Mouse (Mus musculus): ENCODE measurements around the gene Znrf4. TPM values are rescaled to one million over a fixed set of nuclear protein-coding genes. Genes with fewer than 3 reads are reported as not detected.

The Znrf4 gene
- polyA plus RNA-seq (2015; fragmentation: Nextera tagmentation; extraction: Ambion mirVana), result not detected in 2 replicates

DNA sequence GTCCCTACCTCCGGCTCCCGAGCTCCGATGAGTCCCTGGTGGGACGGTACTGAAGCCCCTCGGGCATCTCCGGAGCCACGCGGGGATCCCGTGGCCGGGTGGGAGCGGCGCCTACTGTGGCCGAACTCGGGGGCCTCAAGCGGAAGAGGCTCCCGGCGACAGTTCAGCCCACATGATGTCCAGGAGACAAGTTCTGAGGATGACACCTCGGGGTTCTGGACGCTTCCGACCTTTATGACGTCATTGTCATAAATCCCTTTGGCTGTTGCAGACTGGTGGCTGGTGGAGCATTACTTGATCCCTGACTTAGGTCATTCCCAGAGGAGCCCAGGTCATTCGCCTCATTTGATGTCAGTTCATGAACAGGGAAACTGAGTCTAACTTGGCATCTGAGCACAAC, at the start of gene Znrf4:
Gene Znrf4 (minus strand): TSS at position 122 of the 400 bp plus-strand sequence.
- ATAC-seq (ENCODE audit: low read depth), result no peak
- Histone ChIP-seq H3K9me3 (replicated peaks; ENCODE audit: control insufficient read depth, low read length) (no peaks in the 10 kb centered on the region), H3K9ac (ENCODE audit: low read depth, low read length) (no peak within 1 kb of the TSS), H3K4me3 (ENCODE audit: low read depth, low read length) (no peak within 1 kb of the TSS), H3K27ac (ENCODE audit: low read length) (no peak within 1 kb of the TSS), H3K36me3 (ENCODE audit: control insufficient read depth, insufficient read depth) (no peaks in the 10 kb centered on the region), H3K4me1 (ENCODE audit: control insufficient read depth, low read depth, low read length) (peaks cover 4% of the 10 kb centered on the region), H3K27me3 (ENCODE audit: control insufficient read depth, insufficient read depth, low read depth, low read length) (peaks cover 52% of the 10 kb centered on the region), H3K4me2 (ENCODE audit: low read depth, low read length) (no peak within 1 kb of the TSS)
- WGBS (ENCODE audit: insufficient replicate concordance), result 56% methylated on average over 22 of the region's 22 CpGs

DNA sequence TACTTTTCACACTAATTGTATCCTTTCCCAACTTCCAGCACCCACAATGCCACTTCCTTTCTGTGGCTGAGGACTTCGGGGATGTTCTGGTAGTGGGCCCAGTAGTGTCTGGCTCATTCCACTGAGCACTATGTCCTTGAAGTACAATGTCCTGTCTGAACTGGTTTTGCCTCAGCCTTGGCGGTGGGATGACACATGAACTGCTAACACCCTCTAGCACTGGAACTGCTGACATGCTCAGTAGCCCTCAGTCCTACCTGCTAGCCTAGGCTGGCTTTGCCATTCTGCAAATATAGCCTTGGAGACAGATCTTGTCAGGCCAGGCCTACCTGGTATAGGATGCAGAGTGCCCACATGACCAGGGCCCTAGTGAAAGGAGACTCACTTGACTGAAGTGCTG, 49.6 kb upstream of the Znrf4 start:
- no peak overlapping the region for H3K4me2 ChIP-seq (ENCODE audit: low read depth, low read length)
- no peaks in the 10 kb centered on the region for H3K27me3 ChIP-seq (ENCODE audit: control insufficient read depth, insufficient read depth, low read depth, low read length)
- no peaks in the 10 kb centered on the region for H3K9me3 ChIP-seq (replicated peaks; ENCODE audit: control insufficient read depth, low read length)
- H3K4me1 ChIP-seq (ENCODE audit: control insufficient read depth, low read depth, low read length), result peaks cover 2% of the 10 kb centered on the region
- H3K36me3 ChIP-seq (ENCODE audit: control insufficient read depth, insufficient read depth), result peaks cover 53% of the 10 kb centered on the region
- H3K4me3 ChIP-seq (ENCODE audit: low read depth, low read length), result no peak overlapping the region
- 81% methylated on average over 2 of the region's 2 CpGs for WGBS (ENCODE audit: insufficient replicate concordance)
- ATAC-seq (ENCODE audit: low read depth), result no peak
- H3K9ac ChIP-seq (ENCODE audit: low read depth, low read length), result no peak overlapping the region
- H3K27ac ChIP-seq (ENCODE audit: low read length), result no peak overlapping the region

DNA sequence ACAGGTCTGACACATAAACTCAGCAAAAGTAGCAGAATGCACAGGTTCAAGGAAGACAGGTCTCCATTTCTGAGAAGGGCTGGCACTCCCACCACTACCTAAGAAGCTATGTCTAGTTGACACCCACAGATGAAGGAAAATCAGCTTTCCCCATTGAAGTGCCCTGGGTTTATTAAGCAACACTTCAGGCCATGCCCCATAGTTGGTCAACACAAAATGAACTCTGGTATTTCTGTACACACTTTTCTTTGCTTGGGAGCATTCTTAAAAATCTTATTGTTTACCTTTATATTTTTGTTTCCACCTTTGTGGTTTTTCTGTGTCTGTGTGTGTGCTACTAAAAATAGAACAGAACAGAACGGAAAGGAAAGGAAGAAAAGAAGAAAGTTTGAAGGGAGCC, 47.9 kb upstream of the Znrf4 start:
- H3K4me2 ChIP-seq (ENCODE audit: low read depth, low read length), result no peak overlapping the region
- H3K27ac ChIP-seq (ENCODE audit: low read length), result no peak overlapping the region
- whole genome bisulfite sequencing (ENCODE audit: insufficient replicate concordance), result 73% methylated on average over 1 of the region's 1 CpGs
- peaks cover 36% of the 10 kb centered on the region for H3K36me3 ChIP-seq (ENCODE audit: control insufficient read depth, insufficient read depth)
- H3K4me1 ChIP-seq (ENCODE audit: control insufficient read depth, low read depth, low read length), result peaks cover 2% of the 10 kb centered on the region
- H3K9ac ChIP-seq (ENCODE audit: low read depth, low read length), result no peak overlapping the region
- H3K27me3 ChIP-seq (ENCODE audit: control insufficient read depth, insufficient read depth, low read depth, low read length), result no peaks in the 10 kb centered on the region
- no peaks in the 10 kb centered on the region for H3K9me3 ChIP-seq (replicated peaks; ENCODE audit: control insufficient read depth, low read length)
- no peak for ATAC-seq (ENCODE audit: low read depth)
- H3K4me3 ChIP-seq (ENCODE audit: low read depth, low read length), result no peak overlapping the region

DNA sequence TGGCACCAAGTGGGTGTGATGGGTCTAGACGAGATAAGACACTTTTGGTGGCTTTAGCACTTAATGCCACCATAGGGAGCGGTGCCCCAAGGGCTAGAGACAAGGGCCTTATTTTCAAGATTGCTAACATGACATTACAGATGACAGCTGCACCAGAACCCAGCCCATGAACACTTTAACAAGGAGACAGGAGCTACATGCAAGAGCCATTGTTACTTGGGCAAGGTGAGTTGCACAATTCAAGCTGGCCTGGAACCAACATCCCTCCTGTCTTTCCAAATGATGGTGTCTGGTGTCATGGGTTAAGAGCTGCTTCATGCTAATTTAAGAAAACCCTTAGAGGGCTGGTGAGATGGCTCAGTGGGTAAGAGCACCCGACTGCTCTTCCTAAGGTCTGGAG, 47.2 kb upstream of the Znrf4 start:
- H3K9me3 ChIP-seq (replicated peaks; ENCODE audit: control insufficient read depth, low read length), result no peaks in the 10 kb centered on the region
- H3K27me3 ChIP-seq (ENCODE audit: control insufficient read depth, insufficient read depth, low read depth, low read length), result no peaks in the 10 kb centered on the region
- H3K9ac ChIP-seq (ENCODE audit: low read depth, low read length), result no peak overlapping the region
- H3K4me2 ChIP-seq (ENCODE audit: low read depth, low read length), result no peak overlapping the region
- H3K36me3 ChIP-seq (ENCODE audit: control insufficient read depth, insufficient read depth), result peaks cover 28% of the 10 kb centered on the region
- peaks cover 2% of the 10 kb centered on the region for H3K4me1 ChIP-seq (ENCODE audit: control insufficient read depth, low read depth, low read length)
- no peak overlapping the region for H3K4me3 ChIP-seq (ENCODE audit: low read depth, low read length)
- no peak for ATAC-seq (ENCODE audit: low read depth)
- 55% methylated on average over 3 of the region's 3 CpGs for WGBS (ENCODE audit: insufficient replicate concordance)
- H3K27ac ChIP-seq (ENCODE audit: low read length), result no peak overlapping the region

DNA sequence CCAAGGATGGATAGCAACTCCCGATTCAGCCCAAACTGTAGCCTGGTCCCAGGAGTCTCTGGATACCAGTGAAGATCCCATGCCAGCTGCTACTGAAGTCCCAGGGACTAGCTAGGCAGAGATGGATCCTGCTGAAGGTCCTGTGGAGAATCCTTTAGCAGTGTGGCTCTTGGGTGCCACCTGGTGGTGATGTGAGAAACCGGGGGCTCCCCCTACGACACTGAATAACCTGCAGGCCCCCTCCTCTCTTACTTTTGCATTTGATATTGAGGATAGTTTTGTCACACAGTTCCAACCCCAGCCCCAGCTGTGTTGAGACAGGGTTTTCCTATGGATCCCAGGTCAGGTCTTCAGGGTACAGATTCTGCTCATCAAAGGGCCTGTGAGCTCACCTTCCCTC, 46.2 kb upstream of the Znrf4 start:
- no peak overlapping the region for H3K27ac ChIP-seq (ENCODE audit: low read length)
- ATAC-seq (ENCODE audit: low read depth), result no peak
- no peak overlapping the region for H3K4me3 ChIP-seq (ENCODE audit: low read depth, low read length)
- H3K9me3 ChIP-seq (replicated peaks; ENCODE audit: control insufficient read depth, low read length), result no peaks in the 10 kb centered on the region
- H3K4me1 ChIP-seq (ENCODE audit: control insufficient read depth, low read depth, low read length), result peaks cover 2% of the 10 kb centered on the region
- H3K27me3 ChIP-seq (ENCODE audit: control insufficient read depth, insufficient read depth, low read depth, low read length), result no peaks in the 10 kb centered on the region
- H3K9ac ChIP-seq (ENCODE audit: low read depth, low read length), result no peak overlapping the region
- no peak overlapping the region for H3K4me2 ChIP-seq (ENCODE audit: low read depth, low read length)
- WGBS (ENCODE audit: insufficient replicate concordance), result 16% methylated on average over 3 of the region's 3 CpGs
- H3K36me3 ChIP-seq (ENCODE audit: control insufficient read depth, insufficient read depth), result peaks cover 19% of the 10 kb centered on the region

DNA sequence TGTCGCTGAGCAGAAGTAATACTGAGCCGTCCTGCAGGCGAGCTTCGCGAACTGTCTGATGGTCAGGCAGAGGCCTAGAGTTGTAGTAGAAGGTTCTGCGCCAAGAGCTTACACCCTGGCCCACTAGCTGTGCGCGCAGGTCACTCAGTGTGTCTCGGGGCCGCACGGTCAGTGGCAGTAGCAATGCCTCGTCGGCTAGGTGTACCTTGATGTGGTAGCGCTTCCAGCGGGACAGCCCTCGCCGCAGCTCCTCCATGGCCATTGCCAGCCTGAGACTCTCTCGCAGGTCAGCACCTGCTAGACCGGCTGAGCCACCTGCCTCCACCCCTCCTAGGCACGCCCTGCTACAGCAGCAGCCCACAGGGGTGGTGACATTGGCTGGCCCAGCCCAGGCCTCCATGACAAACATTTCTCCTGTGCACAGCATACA, 41.9 kb upstream of the Znrf4 start, which contains the start of gene Gm20219:
Gene Gm20219 (minus strand): TSS at position 266 of the 430 bp plus-strand sequence.
- Histone ChIP-seq H3K36me3 (ENCODE audit: control insufficient read depth, insufficient read depth) (no peaks in the 10 kb centered on the region), H3K4me1 (ENCODE audit: control insufficient read depth, low read depth, low read length) (no peaks in the 10 kb centered on the region; the same call in 1 of the 2 replicates), H3K27me3 (ENCODE audit: control insufficient read depth, insufficient read depth, low read depth, low read length) (no peaks in the 10 kb centered on the region), H3K27ac (ENCODE audit: low read length) (no peak within 1 kb of the TSS), H3K9me3 (replicated peaks; ENCODE audit: control insufficient read depth, low read length) (no peaks in the 10 kb centered on the region), H3K9ac (ENCODE audit: low read depth, low read length) (no peak within 1 kb of the TSS), H3K4me3 (ENCODE audit: low read depth, low read length) (no peak within 1 kb of the TSS), H3K4me2 (ENCODE audit: low read depth, low read length) (no peak within 1 kb of the TSS)
- peak; percentile 48 for ATAC-seq (ENCODE audit: low read depth)
- 75% methylated on average over 20 of the region's 20 CpGs for WGBS (ENCODE audit: insufficient replicate concordance)

DNA sequence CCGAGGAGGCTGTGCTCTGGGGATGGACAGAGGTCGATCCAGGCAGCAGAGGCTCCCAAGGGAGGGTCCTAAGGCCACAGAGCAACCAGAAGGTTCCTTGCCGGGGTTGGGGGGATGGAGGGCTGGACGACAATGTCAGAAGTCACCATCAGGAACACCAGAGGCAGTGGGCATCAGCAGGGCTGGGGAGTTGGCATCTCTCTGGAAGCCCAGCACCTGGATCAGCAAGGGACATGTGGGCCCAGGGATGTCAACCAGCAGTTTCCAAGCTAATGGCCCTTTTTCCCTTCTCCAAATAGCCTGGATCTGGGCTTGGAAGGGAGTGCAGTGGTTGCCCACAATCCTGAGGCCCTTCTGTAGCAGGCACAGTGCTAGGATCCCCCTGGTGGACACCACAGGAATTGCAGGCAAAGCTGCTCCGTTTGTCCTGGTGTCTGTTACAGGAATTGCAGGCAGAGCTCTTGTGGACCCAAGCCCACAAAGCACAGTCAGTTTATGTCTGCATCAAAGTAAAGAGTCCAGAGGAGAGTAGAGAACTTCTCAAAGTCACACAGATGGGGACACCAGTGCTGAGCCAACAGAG, 40.6 kb upstream of the Znrf4 start:
- Histone ChIP-seq H3K4me2 (ENCODE audit: low read depth, low read length) (no peak overlapping the region), H3K4me1 (ENCODE audit: control insufficient read depth, low read depth, low read length) (no peaks in the 10 kb centered on the region), H3K36me3 (ENCODE audit: control insufficient read depth, insufficient read depth) (no peaks in the 10 kb centered on the region), H3K9me3 (replicated peaks; ENCODE audit: control insufficient read depth, low read length) (no peaks in the 10 kb centered on the region), H3K27ac (ENCODE audit: low read length) (no peak overlapping the region), H3K4me3 (ENCODE audit: low read depth, low read length) (no peak overlapping the region), H3K27me3 (ENCODE audit: control insufficient read depth, insufficient read depth, low read depth, low read length) (no peaks in the 10 kb centered on the region), H3K9ac (ENCODE audit: low read depth, low read length) (no peak overlapping the region)
- ATAC-seq (ENCODE audit: low read depth), result no peak
- WGBS (ENCODE audit: insufficient replicate concordance), result 51% methylated on average over 5 of the region's 5 CpGs

DNA sequence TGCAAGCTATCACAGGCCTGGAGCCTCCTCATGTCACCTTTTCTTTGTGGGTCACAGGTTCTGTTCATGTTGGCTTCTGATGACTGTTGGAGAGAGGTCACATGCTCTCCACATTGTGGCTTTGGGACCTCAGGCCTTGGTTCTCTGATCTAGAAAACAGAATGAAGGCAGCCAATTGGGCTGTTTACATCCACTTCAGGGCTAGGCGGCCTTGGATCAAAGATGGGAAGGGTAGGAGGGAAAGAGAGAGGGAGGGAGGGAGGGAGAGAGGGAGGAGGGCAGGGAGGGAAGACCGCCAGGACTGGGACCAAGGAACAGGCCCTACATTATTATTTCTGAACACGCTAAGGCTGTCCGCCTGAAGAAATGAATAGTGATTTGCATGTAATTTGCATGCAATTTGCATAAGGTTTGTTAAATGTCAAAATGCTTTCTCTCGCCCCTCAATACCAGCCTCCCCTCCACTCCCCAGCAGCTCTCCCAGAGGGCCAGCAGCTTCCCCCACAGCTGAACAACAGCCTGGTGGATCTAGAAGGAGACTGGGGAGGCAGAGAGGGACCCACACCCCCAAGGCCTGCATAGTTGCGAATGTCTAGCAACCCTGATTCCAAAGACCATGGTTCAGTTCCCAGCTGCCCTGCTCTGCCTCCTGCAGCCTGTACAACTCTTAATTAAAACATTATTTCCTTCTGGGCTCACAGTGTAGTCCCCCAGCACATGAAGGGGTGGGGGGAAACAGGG, 39.8 kb upstream of the Znrf4 start:
- no peak for ATAC-seq (ENCODE audit: low read depth)
- Histone ChIP-seq H3K4me3 (ENCODE audit: low read depth, low read length) (no peak overlapping the region), H3K9me3 (replicated peaks; ENCODE audit: control insufficient read depth, low read length) (no peaks in the 10 kb centered on the region), H3K27me3 (ENCODE audit: control insufficient read depth, insufficient read depth, low read depth, low read length) (no peaks in the 10 kb centered on the region), H3K4me1 (ENCODE audit: control insufficient read depth, low read depth, low read length) (no peaks in the 10 kb centered on the region), H3K4me2 (ENCODE audit: low read depth, low read length) (no peak overlapping the region), H3K36me3 (ENCODE audit: control insufficient read depth, insufficient read depth) (no peaks in the 10 kb centered on the region), H3K27ac (ENCODE audit: low read length) (no peak overlapping the region), H3K9ac (ENCODE audit: low read depth, low read length) (no peak overlapping the region)
- 72% methylated on average over 6 of the region's 6 CpGs for WGBS (ENCODE audit: insufficient replicate concordance)

DNA sequence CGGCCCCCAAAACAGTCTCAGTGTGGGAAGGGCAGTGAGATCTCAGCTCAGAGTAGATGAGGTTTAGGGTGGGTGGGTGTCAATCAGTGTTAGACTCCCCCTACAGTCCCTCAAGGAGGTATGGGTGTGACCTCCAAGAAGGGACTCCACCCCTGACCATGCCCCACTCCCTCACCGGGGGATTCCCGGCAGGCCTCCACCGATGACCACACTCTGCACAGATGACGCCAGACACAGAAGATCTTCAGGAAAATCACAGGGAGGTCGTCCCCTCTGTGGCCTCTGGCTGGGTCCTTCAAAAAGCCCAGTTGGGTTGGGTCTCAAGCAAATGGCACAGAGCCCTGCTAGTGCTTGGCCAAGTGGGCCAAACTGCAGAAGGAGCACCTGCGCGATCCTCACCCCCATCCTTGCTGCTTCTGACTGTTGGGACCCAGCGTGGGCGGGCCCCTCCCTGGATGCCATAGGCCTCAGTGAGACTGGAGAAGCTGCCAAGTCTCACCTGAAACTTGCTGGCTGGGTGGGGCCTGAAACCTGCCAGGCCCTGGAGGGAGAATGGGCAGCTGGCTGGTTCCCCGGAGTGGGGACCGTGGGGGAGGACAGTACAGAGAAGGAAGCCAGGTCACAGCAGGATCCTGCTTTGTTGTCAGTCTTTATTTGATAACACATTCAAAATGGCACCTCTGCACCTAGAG, 38.7 kb upstream of the Znrf4 start:
- Histone ChIP-seq H3K36me3 (ENCODE audit: control insufficient read depth, insufficient read depth) (no peaks in the 10 kb centered on the region), H3K27ac (ENCODE audit: low read length) (no peak overlapping the region), H3K4me2 (ENCODE audit: low read depth, low read length) (no peak overlapping the region), H3K4me1 (ENCODE audit: control insufficient read depth, low read depth, low read length) (no peaks in the 10 kb centered on the region), H3K4me3 (ENCODE audit: low read depth, low read length) (no peak overlapping the region), H3K27me3 (ENCODE audit: control insufficient read depth, insufficient read depth, low read depth, low read length) (no peaks in the 10 kb centered on the region), H3K9me3 (replicated peaks; ENCODE audit: control insufficient read depth, low read length) (no peaks in the 10 kb centered on the region), H3K9ac (ENCODE audit: low read depth, low read length) (no peak overlapping the region)
- WGBS (ENCODE audit: insufficient replicate concordance), result 68% methylated on average over 12 of the region's 12 CpGs
- ATAC-seq (ENCODE audit: low read depth), result no peak

Measured in liver, embryonic 16.5 days (tissue).